Mouse (Mus musculus): ENCODE measurements around the gene Armh3.

Gene Armh3

DNA sequence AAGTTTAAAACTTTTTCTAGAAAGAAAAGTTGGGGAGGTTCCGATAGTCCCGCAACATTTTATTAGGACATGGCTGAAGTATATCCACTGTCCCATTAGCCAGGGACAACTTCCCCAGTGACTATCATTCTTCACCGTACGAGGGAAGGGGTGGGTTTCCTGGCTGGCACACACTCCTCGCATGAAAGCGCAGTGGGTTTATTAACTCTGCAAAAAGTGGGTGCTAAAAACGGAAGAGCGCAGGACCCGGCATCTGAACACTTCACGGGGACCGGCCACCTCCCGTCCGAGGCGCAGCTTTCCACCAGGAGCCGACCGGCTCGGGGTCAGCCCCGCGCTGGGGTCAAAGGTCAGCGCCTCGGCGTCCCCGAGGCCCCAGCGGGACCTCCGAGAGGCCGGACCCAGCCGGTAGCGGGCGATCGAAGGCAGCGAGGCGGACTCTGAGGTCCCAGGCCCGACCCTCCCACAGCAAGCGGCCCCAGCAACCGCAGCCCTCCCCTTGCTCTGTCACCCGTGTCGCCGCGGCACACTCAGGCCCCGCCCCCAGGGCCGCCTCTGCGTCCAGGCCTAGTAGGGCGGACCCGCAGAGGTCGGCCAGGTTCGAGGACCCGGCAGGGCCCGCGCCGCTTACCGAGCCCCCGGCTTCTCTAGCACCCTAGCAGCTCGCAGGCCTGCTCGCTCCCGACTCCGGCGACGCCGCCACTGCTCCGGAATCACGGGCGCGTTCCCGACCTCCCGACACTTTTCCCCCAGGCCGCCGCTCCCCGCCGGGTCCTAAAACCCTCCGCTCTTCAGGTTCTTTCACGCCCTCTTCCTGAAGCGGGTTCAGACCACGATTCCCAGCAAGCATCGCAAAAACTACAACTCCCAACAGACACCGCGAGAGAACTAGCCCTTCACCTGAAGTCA is at the start of gene Armh3:
Gene Armh3, minus strand, starts transcription at position 704 of the 909 bp plus-strand sequence.
- DNase-seq (ENCODE audit: low read depth) = peak; percentile 96

DNA sequence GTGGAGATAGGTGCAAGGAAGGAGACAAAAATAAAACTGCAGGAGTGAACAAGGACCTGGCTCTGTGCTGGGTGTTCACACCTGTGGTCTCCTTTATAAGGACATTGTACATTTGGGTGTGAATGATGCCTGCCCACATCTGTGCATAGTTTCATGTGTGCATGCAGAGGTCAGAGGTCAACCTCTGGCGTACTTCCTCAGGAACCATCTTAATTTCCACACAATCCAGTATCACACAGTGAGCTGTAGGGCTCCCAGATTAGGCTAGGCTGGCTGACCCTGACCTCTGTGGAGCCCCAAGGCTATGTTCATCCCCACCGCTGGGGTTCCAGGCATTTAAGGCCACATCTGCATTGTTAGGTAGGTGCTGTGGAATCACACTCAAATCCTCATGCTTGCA is 49.1 kb upstream of the Armh3 start:
- DNase-seq (ENCODE audit: low read depth) = no peak

DNA sequence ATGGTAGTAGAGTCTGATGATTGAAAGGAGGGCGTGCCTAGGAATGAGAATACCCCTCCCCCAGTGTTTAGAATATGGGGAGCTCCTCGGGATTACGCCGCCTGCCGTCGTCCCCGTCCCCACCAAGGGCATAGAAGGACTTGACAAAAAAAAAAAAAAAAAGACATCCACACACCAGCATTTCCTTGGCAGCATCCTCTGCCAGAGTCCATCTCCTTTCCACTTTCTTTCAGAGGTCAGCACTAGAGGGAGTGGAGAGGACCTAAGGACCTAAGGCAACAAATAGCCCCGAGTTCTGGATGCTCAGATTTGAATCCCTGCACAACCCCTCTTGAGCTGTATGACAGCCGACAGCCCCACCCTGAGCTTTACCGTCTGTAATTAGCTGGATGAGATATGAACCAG is 48.3 kb upstream of the Armh3 start:
- no peak for DNase-seq (ENCODE audit: low read depth)

DNA sequence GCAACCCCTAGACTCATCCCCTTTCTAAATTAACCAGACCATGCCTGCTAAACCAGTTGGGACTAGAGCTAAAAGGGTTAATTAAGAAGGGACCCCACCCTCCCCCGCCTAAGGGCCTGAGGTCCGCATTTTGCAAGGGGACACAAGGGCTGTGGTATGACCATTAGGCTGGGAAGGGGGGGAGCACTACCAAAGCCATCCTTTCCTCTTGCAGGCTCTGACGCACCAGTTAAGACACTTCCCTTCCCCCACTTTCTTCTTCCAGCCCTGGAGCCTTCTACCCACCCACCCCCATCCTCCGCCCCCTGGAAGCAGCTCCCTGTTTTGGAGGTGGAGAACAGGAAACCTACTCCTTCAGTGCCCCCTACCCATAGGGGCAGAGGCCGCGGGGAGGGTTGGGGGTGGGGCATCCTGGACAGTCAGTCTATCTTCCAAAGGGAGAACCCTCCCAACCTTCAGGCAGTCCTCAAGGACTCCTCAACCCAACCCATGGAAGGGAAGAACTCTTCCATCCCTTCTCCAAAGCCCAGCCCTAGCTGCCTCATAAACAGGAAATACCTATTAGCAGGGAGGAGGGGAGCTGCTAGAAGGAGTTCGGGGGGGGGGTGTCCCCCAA is 47.5 kb upstream of the Armh3 start:
- DNase-seq (ENCODE audit: low read depth) = peak; percentile 69

DNA sequence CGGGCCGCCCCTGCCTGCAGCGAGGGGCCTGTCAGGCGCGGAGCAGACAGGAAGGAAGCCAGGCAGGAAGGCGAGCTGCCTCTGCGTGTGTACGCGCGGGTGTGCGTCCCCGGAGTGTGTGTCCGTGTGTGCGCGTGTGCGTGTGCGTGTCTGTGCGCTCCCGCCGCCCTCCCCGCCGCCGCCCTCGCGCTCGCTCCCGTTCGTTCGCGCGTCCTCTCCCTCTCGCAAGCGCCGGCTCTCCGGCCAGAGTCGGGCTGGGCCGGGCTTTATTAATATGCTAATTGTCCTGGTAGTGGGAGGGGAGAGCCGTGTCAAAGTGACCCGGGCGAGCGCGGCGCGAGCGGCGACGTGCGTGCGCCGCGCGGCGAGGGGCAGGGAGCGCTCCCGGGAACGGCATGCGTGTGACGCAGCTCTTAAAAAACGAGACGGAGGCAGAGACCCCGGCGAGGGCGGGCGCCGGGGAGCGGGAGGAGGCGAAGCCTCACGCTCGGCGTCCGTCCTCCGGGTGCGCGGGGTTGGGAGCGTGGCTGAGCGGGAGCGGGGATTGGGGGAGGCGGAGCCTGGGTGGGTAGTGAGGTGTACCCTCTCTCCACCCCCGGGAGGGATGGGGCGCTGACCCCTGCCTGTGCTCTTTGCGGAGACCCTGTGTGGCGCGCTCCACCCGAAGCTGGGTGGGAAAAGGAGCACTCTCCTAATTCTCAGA is 46.9 kb upstream of the Armh3 start, which contains the start of gene Ldb1:
Gene Ldb1, minus strand, starts transcription at position 222 of the 703 bp plus-strand sequence.
- DNase-seq (ENCODE audit: low read depth) = peak; percentile 81

DNA sequence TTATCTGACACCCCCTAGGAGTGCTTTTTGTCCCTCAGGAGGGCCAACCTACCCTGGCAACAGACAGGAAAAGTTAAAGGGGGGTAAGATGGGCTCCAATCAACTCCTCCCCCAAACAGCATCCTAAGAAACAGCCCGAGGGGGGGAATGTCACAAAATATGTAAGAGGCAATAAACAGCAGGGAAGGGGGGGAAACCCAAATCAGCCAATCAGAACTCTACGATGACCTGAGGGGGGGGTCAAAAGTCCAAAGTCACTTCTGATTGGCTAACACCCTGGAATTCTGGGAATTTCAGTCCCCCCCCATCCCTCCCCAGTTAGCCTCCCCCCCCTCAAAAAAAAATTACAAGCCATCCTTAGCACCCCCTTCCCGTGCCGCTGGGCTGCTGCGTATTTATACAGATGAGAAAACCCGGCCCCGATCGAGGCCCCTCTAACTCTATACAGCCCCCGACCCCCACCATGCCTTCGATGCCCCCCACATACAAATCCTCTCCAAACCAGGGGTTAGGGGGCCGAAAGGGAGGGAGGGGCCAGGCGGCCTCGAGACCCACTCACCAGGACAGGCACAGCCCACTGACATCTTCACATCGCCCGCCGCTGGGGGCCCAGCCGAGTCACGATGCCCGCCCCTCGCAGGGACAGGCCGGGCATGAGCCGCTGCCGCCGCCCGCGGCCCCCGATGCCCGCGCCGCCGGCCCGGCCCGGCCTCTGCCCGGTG is 46.1 kb upstream of the Armh3 start, which contains the start of gene Pprc1:
Gene Pprc1, plus strand, starts transcription at position 616 of the 722 bp plus-strand sequence.
- peak; percentile 87 for DNase-seq (ENCODE audit: low read depth)

DNA sequence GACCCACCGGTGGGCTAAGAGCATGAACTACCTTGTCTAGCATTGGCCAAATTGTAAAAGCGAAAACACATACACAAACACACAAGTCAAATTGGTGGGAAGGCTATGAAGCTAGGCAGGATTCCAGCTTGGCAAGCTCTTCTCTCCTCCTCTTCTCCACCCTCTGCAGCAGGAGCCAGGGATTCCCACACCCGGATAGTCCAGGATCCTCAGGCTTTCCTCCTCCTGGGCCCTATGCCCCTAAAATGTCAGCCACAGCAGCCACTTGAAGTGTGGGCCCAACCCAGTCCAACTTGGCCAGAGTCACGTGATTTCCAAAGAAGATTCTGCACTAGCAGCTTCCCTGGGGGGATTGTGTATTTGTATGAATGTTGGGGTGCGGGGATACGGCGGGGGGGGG is 45.1 kb upstream of the Armh3 start:
- DNase-seq (ENCODE audit: low read depth) = no peak

DNA sequence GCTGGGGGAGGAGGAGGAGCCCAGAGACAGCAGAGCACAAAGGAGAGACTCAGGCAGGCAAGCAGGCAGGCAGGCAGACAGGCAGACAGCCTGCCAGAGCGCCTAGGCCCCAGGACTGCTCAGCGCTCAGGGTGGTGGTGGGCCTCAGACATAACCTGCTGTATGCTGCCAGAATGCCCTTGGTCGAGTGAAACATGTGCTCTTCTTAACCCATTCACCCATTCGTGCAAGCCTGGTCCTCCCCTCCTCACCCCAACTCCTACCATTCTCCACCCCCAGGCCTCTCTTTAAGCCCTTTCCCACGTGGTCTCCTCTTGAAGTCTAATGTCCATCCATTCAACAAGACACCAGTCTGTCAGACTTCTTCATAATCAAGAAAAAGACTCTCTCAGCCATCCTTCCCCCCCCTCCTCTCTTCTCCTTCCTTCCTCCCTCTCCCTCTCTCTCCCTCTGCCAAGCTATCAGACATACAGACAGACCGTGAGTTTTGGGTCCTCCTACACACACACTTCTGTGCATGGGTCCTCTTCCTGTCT is 44.3 kb upstream of the Armh3 start:
- DNase-seq (ENCODE audit: low read depth) = peak; percentile 72

DNA sequence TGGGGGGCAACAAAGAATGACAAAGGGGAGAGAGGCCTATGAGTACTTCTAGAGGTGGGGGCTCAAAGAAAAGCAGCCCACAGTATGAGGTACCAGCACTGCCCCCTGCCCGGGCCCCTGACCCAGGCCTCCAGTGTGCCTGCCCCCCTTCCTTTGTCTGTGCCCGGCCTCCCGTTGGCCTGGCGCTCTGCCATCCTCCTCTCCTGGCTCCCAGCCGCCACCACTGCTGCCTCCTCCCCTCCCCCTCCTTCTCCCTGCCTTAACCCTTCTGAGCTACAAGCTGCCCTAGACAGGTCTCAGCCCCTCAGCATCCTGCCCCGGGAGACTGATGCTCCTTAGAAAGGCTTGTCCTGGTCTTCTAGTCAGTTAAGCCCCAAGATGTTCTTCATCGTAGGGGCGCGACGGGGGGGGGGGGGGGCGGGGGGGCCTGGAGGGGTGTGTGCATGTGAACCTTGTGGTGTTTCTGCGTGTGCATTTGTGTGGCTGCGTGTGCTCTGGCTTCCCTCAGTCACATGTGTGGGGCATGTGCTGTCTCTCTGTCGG is 43.7 kb upstream of the Armh3 start:
- DNase-seq (ENCODE audit: low read depth) = peak; percentile 86

DNA sequence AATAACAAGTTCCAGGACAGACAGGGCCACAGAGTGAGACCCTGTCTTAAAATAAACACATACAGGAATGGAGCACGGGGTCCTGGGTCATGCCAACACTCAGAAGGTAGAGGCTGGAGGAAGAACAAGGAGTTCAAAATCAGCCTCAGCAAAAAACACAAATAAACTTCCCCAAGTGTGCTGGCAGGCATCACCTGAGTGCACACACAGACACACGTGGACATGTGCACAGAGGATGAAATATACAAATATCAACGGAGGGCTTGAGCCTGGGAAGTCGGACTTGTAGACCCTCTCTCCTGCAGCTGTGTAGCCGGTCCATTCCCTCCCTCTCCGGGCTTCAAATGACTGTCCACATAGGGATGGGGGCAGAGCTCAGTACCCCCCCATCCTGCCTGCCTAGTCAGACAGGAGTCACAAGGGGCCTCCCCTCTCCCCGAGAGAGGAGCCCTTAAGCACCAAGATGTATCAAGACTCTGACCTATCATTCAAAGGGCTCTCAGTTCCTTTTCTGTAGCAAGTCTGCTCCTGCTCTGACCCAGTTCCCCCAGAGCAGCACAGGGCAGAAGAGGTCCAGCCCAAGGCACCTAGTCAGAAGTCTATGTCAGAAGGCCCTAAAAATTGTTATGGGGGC is 43.1 kb upstream of the Armh3 start:
- DNase-seq (ENCODE audit: low read depth) = peak; percentile 57

DNA sequence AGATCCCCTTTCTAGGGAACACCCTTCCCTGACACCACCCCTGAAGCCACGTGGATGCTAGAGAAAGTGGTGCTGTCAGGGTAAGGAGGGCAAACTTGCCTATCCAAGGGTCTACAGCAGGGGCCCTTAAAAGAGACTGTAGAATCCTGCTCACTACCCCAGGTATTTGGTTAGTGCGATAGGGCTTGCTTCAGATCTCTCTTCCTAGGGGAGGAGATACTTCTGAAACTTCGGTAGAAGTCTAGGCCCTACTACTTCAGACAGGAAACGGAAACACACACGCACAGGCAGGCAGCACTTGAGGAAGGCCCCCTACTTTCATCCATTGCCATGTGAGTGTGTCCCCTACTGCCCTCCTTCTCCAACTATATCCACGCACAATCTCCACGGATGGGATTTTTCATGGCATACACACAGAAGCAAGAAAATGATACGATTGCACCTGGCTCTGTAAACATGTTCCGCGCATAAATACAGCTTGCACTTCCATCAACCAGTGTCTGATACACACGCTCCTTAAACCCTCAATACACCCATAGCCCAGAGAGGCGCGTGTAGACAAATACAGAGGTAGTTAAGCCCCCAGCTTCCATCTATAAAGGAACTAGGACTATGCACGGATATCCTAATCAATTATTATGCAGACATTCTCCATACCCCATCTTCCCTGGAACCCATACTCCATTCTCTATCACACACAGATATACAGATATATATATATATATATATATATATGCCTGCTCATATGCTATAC is 42.0 kb upstream of the Armh3 start:
- DNase-seq (ENCODE audit: low read depth) = peak; percentile 86

DNA sequence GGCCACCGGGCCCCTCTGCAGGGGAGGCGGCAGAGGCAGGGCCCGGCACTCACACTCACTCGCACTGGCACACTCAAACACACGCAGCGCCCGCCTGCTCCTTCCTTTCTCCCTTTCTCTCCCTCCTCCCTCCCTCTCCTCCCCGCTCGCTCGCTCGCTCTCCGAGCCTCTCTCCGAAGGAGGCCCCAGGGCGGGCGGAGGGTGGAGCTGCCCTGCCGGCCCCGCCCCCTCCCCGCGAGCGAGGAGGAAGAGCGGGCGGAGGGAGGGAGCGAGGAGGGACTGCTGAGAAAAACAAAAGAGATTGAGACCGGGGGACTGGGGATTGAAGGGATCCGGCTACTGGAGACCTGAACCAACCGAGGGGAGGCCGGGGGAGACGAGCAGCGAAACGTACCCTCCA is 41.2 kb upstream of the Armh3 start:
- peak; percentile 91 for DNase-seq (ENCODE audit: low read depth)

DNA sequence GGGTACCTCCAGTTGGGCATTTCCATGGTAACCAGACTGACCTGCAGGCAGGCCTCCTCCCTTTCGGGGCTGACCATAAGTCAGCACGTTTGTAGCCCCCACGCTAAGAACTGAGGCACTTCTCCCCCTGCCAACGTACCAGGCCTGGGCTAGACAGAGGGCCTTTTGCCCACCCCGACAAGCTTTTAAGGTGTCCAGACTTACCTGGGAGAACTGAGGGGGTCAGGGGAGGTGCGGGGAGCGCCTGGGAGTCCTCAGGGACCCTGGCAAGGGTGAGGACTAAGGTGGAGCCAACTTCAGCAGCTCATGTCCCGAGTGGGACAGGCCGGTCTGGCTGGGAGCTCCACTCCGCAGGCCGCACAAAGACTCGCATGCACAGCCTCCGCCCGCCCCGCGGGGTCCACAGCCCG is 40.6 kb upstream of the Armh3 start:
- no peak for DNase-seq (ENCODE audit: low read depth)

DNA sequence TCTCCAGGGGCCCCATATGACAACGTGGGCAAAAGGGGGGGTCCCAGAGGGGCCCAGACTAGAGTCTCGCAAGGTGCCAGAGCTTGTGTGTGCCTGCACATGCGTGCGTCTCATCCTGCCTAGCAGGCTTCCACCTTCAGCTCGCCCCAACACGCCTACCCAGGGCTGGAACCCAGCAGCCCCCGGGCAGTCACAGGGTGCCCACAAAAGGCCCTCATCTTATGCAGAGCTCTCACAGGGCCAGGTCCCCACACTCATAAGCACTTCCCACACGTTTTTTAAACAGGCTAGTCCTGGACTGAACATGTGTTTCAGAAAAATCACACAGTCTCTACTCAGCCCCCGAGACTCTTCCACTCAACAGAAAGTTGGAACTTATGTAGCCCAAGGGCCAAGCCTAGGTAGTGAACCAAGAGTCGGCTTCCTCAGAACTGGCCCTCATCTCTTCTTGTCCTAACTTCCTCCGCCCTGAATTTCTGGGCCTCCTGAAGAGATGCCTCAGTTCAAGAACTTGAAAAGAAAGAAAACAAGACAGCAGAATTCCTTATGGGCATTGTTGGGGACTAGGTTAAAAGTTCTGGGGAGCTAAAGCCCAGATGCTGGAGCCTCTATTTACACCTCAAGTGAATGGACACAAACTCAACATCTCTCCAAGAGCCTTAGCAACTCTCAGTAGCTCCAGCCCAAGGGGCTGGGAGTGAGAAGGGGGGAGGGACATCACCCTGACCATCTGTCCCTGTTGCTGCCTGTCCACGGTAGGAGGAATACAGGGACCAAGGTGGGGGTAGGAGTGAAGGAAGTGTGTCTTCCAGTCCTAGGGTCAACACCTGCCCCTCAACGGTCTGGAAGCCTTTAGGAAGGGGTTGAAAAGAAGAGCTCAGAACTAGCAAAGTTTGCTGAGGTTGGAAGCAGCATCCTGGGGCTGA is 39.9 kb upstream of the Armh3 start:
- DNase-seq (ENCODE audit: low read depth) = no peak

DNA sequence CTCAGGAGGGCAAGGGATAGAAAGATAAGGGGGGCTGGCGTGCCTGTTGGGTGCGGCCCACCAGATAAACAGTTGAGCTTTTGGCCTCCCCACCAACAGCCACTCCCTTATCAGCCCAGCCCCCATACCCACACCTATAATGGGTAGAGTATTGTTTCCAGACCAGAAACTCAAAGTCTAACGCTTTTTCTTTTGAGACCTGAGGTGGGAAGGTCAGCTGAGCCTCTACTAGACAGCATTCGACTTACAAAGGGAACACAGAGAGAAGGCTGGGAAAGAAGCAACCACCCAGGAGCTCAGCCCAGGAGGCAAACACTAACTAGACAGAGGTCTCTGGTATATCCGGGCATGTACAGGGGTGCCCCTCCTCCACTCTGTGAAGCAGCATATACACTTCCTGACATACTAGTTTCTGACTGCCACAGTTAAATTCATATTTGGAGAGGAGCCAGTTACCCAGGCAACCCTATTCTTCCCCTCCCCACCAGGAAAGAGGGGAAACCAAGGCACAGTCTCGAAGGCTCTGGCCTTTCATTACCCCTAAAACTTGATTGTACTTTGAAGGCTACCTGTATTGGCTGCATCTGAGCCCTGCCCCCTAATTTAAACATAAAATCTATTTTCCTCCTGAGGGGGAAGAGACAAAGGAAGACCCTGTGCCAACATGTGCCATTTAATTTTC is 39.1 kb upstream of the Armh3 start:
- peak; percentile 76 for DNase-seq (ENCODE audit: low read depth)

DNA sequence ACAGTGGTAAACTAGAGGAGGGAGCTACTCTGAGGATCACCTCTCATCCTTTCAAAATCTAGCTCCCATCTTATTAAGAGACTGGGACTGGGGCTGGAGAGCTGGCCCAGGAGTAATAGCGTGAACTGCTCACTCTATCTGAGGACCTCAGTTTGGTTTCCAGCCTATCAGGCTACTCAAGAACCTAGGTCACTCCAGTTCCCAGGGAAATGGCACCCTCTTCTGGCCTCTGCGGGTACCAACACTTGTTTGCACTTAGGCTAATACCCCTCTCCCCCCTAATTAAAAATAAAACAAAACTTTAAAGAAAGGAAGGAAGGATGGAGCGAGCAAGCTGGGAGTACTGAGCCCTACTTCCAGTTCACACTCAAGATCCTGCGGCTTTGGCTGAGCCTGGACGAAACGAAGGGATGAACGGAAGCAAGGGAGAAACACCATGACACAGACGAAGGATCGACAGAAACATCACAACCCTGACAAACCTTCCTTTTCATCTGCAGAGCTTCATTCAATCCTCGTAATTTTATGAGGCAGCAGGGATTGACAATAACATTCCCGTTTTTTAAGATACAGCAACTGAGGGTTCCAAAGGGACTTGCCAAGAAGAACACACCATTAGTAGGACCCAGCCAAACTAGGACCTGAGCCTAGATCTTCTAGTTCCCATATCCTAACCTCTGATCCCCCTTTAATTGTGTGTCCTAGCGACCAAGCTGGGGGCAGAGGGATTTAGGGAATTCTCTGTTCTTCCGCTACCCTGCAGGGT is 38.4 kb upstream of the Armh3 start:
- DNase-seq (ENCODE audit: low read depth) = peak; percentile 58

DNA sequence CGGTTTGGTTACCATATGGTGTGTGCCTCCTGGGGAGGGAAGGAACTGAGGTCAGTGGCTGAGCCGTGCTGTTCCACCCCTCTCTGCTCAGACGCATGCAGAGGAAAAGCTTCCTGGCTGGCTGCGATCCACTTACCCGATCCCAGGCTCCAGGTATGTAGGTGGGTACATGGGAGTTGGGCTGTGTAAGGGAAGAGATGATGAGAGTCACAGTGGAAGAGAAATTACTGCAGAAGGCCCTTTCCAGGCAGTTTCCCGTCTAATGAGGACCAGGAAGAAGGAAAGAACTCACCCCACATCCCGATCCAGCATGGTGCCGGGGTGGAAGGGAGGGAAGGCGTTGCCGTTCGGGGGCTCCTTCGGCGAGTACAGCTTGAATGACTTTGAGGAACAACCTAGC is 37.7 kb upstream of the Armh3 start:
- no peak for DNase-seq (ENCODE audit: low read depth)

DNA sequence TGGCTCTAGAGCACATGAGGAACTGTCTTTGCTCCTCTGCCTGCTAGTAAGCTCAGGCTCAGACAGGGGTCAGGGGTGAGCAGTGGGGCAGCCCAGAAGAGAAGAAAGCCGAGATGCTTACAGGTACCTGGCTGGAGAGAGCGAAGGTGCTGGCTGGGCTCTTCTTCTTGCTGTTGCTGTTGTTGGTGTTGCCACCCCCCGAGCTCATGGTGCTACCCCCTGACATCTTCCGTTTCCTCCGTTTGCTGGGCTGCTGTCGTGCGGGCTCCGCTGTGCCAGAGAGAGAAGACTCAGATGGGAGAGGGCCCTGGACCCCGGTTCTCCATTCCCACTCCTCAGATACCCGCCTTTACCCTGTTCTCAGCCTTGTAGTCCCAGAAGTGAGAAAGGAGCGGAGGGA is 35.6 kb upstream of the Armh3 start:
- no peak for DNase-seq (ENCODE audit: low read depth)
